Mouse (Mus musculus) left cerebral cortex, adult 6 months (tissue): Measurements from ENCODE around the gene Il4ra. TPM values are rescaled to one million over a fixed set of nuclear protein-coding genes. Genes with fewer than 3 reads are reported as not detected.

Source experiments
- long read RNA-seq, 2 experiments: library from polyadenylated mRNA; unstranded; transcript quantifications; one replicate each; pipeline ENCODE4 v2.0.0; 2019 to 2020
- polyA plus RNA-seq: library from polyadenylated mRNA; unstranded; fragments of <200 nt; fragmentation: Nextera tagmentation; gene quantifications from 2 replicates; pipeline ENCODE4 v1.2.3, GENCODE M21; 2021

Gene Il4ra
- polyA plus RNA-seq: 2.5 and 2.8 TPM in 2 replicates
- long read RNA-seq, experiment 1, full-length matches to known transcripts: 12 of 14 reads
- long read RNA-seq, experiment 1, partial matches to known transcripts: 2 of 14 reads
- long read RNA-seq, experiment 1, other reads (novel, unspliced or antisense): 0 of 14 reads
- long read RNA-seq, experiment 2, partial matches to known transcripts: 0 of 1 reads
- long read RNA-seq, experiment 2, other reads (novel, unspliced or antisense): 1 of 1 reads

DNA sequence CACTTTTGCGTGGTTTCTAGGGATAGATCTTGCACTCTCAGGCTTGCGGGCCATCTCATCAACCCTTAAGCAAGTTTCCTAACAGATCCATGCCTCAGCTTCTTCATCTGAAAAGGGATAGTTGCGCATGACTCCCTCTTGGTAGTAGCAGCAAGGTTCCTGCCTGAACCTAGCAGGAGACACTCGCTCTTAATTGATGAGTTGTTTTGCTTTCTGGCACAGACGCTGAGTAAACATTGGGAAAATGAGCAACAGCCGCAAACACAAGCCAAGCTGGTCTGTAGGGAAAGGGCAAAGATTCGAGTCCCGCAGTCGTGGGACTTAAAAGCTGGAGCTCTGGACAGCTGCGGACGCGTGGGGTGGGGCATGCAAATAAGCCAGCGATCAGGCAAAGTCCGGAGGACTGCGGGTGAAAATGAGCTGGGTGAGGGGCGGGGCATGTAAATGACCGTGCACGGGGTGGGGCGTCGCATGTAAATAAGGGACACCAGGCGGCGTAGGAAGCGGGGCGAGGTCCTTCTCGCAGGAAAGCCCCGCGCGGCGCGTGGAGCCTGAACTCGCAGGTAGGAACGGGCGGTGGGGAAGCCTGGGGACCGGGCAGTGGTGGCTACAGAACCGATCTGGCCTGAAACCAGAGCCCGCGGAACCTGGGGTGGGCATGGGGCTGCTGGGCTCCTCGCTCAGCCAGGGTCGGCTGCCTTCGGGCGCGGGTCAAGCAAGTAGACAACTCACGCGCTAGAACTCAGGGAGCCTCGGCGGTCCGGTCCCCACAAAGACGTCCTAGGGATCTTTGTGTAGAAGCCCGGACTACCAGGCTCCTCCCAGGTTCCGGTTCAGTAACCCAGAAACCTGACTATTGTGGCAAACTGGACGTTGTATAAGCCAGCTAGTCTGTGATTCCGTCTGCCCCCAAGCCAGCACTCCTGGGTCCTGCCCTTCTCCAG lies at the start of gene Il4ra:
Gene Il4ra, plus strand, starts transcription at position 355 of the 944 bp plus-strand sequence.

DNA sequence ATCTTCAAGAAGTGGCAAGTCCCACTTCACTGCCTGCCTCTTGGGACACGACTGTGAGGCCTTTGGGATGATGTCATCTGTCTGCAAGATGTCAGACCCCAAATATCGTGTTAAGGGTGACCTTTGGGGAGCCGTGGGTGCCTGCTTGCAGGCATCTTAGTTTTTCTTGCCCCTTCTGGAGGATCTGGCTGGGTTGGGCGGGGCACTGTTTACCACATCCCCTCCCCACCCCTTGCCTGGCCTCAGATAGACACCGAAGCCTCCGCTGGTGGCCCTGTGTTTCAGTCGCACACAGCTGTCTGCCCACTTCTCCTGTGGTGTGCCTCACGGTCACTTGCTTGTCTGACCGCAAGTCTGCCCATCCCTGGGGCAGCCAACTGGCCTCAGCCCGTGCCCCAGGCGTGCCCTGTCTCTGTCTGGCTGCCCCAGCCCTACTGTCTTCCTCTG lies 51.3 kb downstream of the Il4ra start, which contains the start of gene Il21r:
Gene Il21r, plus strand, starts transcription at position 245 of the 447 bp plus-strand sequence.

Other genes starting within 250 kb of the Il4ra start
- gene Kdm8, start 107.4 kb upstream of the Il4ra start, polyA plus RNA-seq: 2.6 and 4.0 TPM in 2 replicates
- gene Nsmce1, start 60.5 kb upstream of the Il4ra start, polyA plus RNA-seq: 55.3 and 61.8 TPM in 2 replicates
- 0.64 and 1.2 TPM in 2 replicates for gene Il21r, start 51.3 kb downstream of the Il4ra start, polyA plus RNA-seq
- gene Gtf3c1, start 155.7 kb downstream of the Il4ra start, polyA plus RNA-seq: 15.2 and 17.0 TPM in 2 replicates
- 3.0 and 3.8 TPM in 2 replicates for gene D430042O09Rik, start 155.8 kb downstream of the Il4ra start, polyA plus RNA-seq